ENCODE assay signal across 20 mouse cellular contexts in the genomic region with DNA sequence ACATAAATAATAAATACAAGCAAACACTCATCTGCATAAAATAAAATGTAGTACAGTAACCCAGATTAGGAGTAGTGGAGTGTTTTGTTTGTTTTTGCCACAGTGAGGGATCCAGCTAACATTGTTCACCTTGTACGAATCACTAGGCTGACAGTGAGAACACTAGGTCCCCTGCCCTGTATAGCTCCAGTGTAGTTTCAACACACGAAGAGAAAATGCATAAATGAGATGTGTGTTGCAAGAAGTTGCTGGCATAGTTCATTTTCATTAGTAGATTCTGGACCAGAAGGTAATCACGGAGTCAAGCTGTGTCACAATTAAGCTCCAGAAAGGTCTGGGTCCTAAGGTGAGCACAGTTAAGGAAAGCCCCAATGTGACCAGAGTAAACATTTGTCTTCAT. TPM values are rescaled to one million over a fixed set of nuclear protein-coding genes. Genes with fewer than 3 reads are reported as not detected.
DNase-seq lines count a peak whose midpoint lies in the region; ATAC-seq and TF ChIP-seq lines count a peak whose summit lies in the region.
"Had no signal": no experiment of that assay in that cellular context is flagged by ENCODE, and none has a peak within 500 bp of the region (broad histone marks: within the 10 kb centered on the region; RNA-seq: fewer than 3 reads in every experiment).

No protein-coding gene starts in this region.

- H3K9ac ChIP-seq in heart, embryonic 13.5 days = no peak overlapping the region
- no peak overlapping the region for H3K9ac ChIP-seq in lung, embryonic 14.5 days
- H3K9ac ChIP-seq in liver, embryonic 16.5 days (ENCODE audit: low read depth, low read length) = no peak overlapping the region

- H3K4me2 ChIP-seq in heart, embryonic 13.5 days = peak overlapping the region; percentile 78
- peak overlapping the region; percentile 73; the same call in 1 of the 2 replicates for H3K4me2 ChIP-seq in lung, embryonic 14.5 days
- H3K4me2 ChIP-seq in liver, embryonic 16.5 days (ENCODE audit: low read depth, low read length) = 0 out of 2 replicates have a peak overlapping the region, but pooled peaks have one; percentile 96

- no peak for ATAC-seq in heart, embryonic 13.5 days (ENCODE audit: extremely low read depth, insufficient number of reproducible peaks, low FRiP score, low TSS enrichment)
- no peak for ATAC-seq in lung, embryonic 14.5 days (ENCODE audit: insufficient read depth)
- ATAC-seq in liver, embryonic 16.5 days (ENCODE audit: low read depth) = no peak
- ATAC-seq: hindbrain, embryonic 16.5 days; intestine, embryonic 16.5 days; midbrain, embryonic 15.5 days had no signal

- no peaks in the 10 kb centered on the region for H3K9me3 ChIP-seq in heart, embryonic 13.5 days
- H3K9me3 ChIP-seq in lung, embryonic 14.5 days (ENCODE audit: low read depth, low read length) = no peaks in the 10 kb centered on the region
- H3K9me3 ChIP-seq in liver, embryonic 16.5 days (replicated peaks; ENCODE audit: control insufficient read depth, low read length) = no peaks in the 10 kb centered on the region
- H3K9me3 ChIP-seq: embryonic facial prominence, embryonic 15.5 days; forebrain, embryonic 10.5 days; liver, embryonic 13.5 days; midbrain, embryonic 15.5 days had no signal

- DNase-seq in heart, adult 8-10 months (ENCODE audit: low spot score) = no peak
- DNase-seq in lung, embryonic 14.5 days = no peak
- DNase-seq in lung, postnatal 4 days = no peak
- DNase-seq in adipocyte (ENCODE audit: low spot score) = peak; percentile 43
- no peak for DNase-seq in adrenal gland, adult 2 months
- DNase-seq: adrenal gland, postnatal 36 days; cerebellum, adult 11-12 months; cerebellum, postnatal 25 days; gastrocnemius, postnatal 36 days; liver, embryonic 13.5 days; lung, postnatal 10 days; right cerebral cortex, adult 18-20 months; thymus, postnatal 25 days had no signal

- H3K4me1 ChIP-seq in heart, embryonic 13.5 days = peaks cover 19% of the 10 kb centered on the region
- H3K4me1 ChIP-seq in lung, embryonic 14.5 days (ENCODE audit: insufficient read depth) = 0 out of 2 replicates have a peak, but pooled peaks cover 2% of the 10 kb centered on the region
- H3K4me1 ChIP-seq in liver, embryonic 16.5 days (ENCODE audit: control insufficient read depth, low read depth, low read length) = peaks cover 23% of the 10 kb centered on the region

- H3K4me3 ChIP-seq in heart, embryonic 13.5 days = no peak overlapping the region
- peak overlapping the region; percentile 83; the same call in 1 of the 2 replicates for H3K4me3 ChIP-seq in lung, embryonic 14.5 days (ENCODE audit: low read depth, low read length)
- H3K4me3 ChIP-seq in liver, embryonic 16.5 days (ENCODE audit: low read depth, low read length) = no peak overlapping the region

- 0 out of 2 replicates have a peak, but pooled peaks cover 3% of the 10 kb centered on the region for H3K27me3 ChIP-seq in heart, embryonic 13.5 days (replicated peaks)
- no peaks in the 10 kb centered on the region for H3K27me3 ChIP-seq in lung, embryonic 14.5 days (ENCODE audit: insufficient read depth, low read length)
- H3K27me3 ChIP-seq in liver, embryonic 16.5 days (ENCODE audit: control insufficient read depth, insufficient read depth, low read depth, low read length) = no peaks in the 10 kb centered on the region
- H3K27me3 ChIP-seq: embryonic facial prominence, embryonic 15.5 days; midbrain, embryonic 15.5 days had no signal

- WGBS in heart, embryonic 13.5 days = 66% methylated on average over 3 of the region's 3 CpGs
- WGBS in lung, embryonic 14.5 days = 63% methylated on average over 3 of the region's 3 CpGs
- WGBS in liver, embryonic 16.5 days (ENCODE audit: insufficient replicate concordance) = 71% methylated on average over 3 of the region's 3 CpGs

- no peak for TF ChIP-seq CTCF in lung, embryonic 14.5 days (IDR thresholded peaks at IDR 0.05; ENCODE audit: low read depth)

- H3K27ac ChIP-seq in heart, embryonic 13.5 days (replicated peaks) = no peak overlapping the region
- H3K27ac ChIP-seq in lung, embryonic 14.5 days (ENCODE audit: low read depth) = no peak overlapping the region
- no peak overlapping the region for H3K27ac ChIP-seq in liver, embryonic 16.5 days (ENCODE audit: low read length)

- H3K36me3 ChIP-seq in heart, embryonic 13.5 days = no peaks in the 10 kb centered on the region
- H3K36me3 ChIP-seq in lung, embryonic 14.5 days (ENCODE audit: insufficient read depth) = no peaks in the 10 kb centered on the region
- no peaks in the 10 kb centered on the region for H3K36me3 ChIP-seq in liver, embryonic 16.5 days (ENCODE audit: control insufficient read depth, insufficient read depth)
- H3K36me3 ChIP-seq: embryonic facial prominence, embryonic 15.5 days; forebrain, embryonic 10.5 days; liver, embryonic 13.5 days; midbrain, embryonic 15.5 days had no signal

RNA-seq across cellular contexts. Expression of gene Sertad2, which starts 1.8 kb away (rescaled TPM):
- 30.5 and 32.7 TPM in 2 replicates for polyA plus RNA-seq in heart, embryonic 13.5 days (2015; fragmentation: Nextera tagmentation; extraction: Ambion mirVana)
- total RNA-seq in heart, adult 8-10 months (2022) = 10 to 100 TPM; 17.2 to 22.2 (median 20.1) TPM
- polyA plus RNA-seq in lung, embryonic 14.5 days (2014; fragmentation: Nextera tagmentation; extraction: Ambion mirVana) = 44.0 and 45.8 TPM in 2 replicates
- 27.8 and 34.9 TPM in 2 replicates for polyA plus RNA-seq in liver, embryonic 16.5 days (2015; fragmentation: Nextera tagmentation; extraction: Ambion mirVana)
- total RNA-seq in adrenal gland, adult 2 months (2021) = 10 to 100 TPM; 12.3 to 17.6 TPM
- polyA plus RNA-seq in adrenal gland, adult 2 months (2012; rRNA removed) = 20.4 and 26.1 TPM in 2 replicates
